Mouse (Mus musculus): ENCODE data around the gene C9orf72.

- TF ChIP-seq CTCF (conservative IDR thresholded peaks at IDR 0.05; ENCODE audit: low read length), result no peak
- TF ChIP-seq NANOG (IDR thresholded peaks at IDR 0.05; ENCODE audit: borderline replicate concordance, low read length), result no peak
- no peak for TF ChIP-seq POU5F1 (IDR thresholded peaks at IDR 0.05; ENCODE audit: borderline replicate concordance, low read length)
These were observed 21.3 kb downstream of the C9orf72 start for GRCm38 (mm10) chr4:35204659-35205058.

Measured in E14TG2a.4 (cell line).